Comparison of ENCODE assay signal across 17 mouse cellular contexts in genomic region chr3:56203968-56204367, GRCm38 (mm10).
"Had no signal": no experiment of that assay in that cellular context is flagged by ENCODE, and none has a peak within 500 bp of the region (broad histone marks: within the 10 kb centered on the region; RNA-seq: fewer than 3 reads in every experiment).

No protein-coding gene starts in this region.

- H3K27ac ChIP-seq: intestine, embryonic 15.5 days; kidney, embryonic 15.5 days; liver, embryonic 13.5 days; macrophage; midbrain, embryonic 12.5 days; midbrain, embryonic 15.5 days; neural tube, embryonic 13.5 days had no signal

- H3K4me2 ChIP-seq: intestine, embryonic 15.5 days; kidney, embryonic 15.5 days; liver, embryonic 13.5 days; midbrain, embryonic 12.5 days; midbrain, embryonic 15.5 days; neural tube, embryonic 13.5 days had no signal

- H3K36me3 ChIP-seq: intestine, embryonic 15.5 days; kidney, embryonic 15.5 days; liver, embryonic 13.5 days; midbrain, embryonic 12.5 days; midbrain, embryonic 15.5 days; neural tube, embryonic 13.5 days had no signal

- H3K9me3 ChIP-seq: intestine, embryonic 15.5 days; kidney, embryonic 15.5 days; liver, embryonic 13.5 days; midbrain, embryonic 12.5 days; midbrain, embryonic 15.5 days; neural tube, embryonic 13.5 days had no signal

- H3K4me3 ChIP-seq: intestine, embryonic 15.5 days; kidney, embryonic 15.5 days; liver, embryonic 13.5 days; midbrain, embryonic 12.5 days; midbrain, embryonic 15.5 days; myocyte; neural tube, embryonic 13.5 days had no signal

- ATAC-seq: intestine, embryonic 15.5 days; midbrain, embryonic 15.5 days had no signal

- DNase-seq: kidney, adult 11 months; kidney, adult 8-10 months; kidney, postnatal 10 days; kidney, postnatal 36 days; liver, embryonic 13.5 days; lung, adult 2 months; retina, postnatal 1 day; right cerebral cortex, postnatal 14 days; thymus, adult 18-20 months; thymus, postnatal 36 days had no signal

- H3K9ac ChIP-seq: intestine, embryonic 15.5 days; kidney, embryonic 15.5 days; liver, embryonic 13.5 days; midbrain, embryonic 12.5 days; midbrain, embryonic 15.5 days; neural tube, embryonic 13.5 days had no signal

- H3K4me1 ChIP-seq: intestine, embryonic 15.5 days; kidney, embryonic 15.5 days; liver, embryonic 13.5 days; midbrain, embryonic 12.5 days; midbrain, embryonic 15.5 days; neural tube, embryonic 13.5 days had no signal

- H3K27me3 ChIP-seq: intestine, embryonic 15.5 days; kidney, embryonic 15.5 days; liver, embryonic 13.5 days; midbrain, embryonic 12.5 days; midbrain, embryonic 15.5 days; neural tube, embryonic 13.5 days had no signal
